Mouse (Mus musculus) kidney, adult 2 months (tissue): Measurements from ENCODE around the gene Rab6b.

ENCODE experiments used
- CTCF ChIP-seq: fragments of 200-500 bp; conservative IDR thresholded peaks from 2 replicates; pipeline ENCODE4 v1.5.1; 2011; ENCODE audit warnings: low read depth, mild to moderate bottlenecking, control low read depth, low read length, moderate library complexity, mixed read lengths; ENCODE audit not compliant: insufficient read depth, insufficient read length
- POLR2A ChIP-seq: fragments of 200-500 bp; IDR thresholded peaks from one replicate; pipeline ENCODE4 v1.6.1; 2011; ENCODE audit warnings: low read depth, low read length, control low read depth

DNA sequence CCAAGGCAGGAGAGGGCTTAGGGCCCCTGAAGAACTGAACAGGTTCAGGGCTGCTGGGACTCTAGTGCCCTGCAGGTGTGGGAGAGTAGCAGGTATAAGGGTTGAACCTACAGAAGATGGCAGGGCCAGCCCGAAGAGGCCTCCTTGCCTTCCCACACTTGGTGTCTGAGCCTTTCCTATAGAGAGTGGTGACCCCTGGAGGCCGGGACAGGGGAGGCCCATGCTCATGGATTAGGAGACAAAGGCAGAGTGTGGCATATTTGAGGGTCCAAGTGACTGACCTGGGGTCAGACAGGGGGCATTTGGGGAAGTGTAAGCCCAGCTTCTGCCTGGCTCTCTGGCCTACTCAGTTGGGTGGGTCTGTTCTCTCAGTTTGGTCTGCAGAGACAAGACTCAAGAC is 8.6 kb downstream of the Rab6b start:
- TF ChIP-seq POLR2A (no peak), CTCF (no peak)
